Mouse (Mus musculus) kidney, adult 2 months (tissue): Measurements from ENCODE around the gene Slc3a2.

Experiments used
- CTCF ChIP-seq: fragments of 200-500 bp; conservative IDR thresholded peaks from 2 replicates; pipeline ENCODE4 v1.5.1; 2011; ENCODE audit warnings: low read depth, mild to moderate bottlenecking, control low read depth, low read length, moderate library complexity, mixed read lengths; ENCODE audit not compliant: insufficient read depth, insufficient read length
- POLR2A ChIP-seq: fragments of 200-500 bp; IDR thresholded peaks from one replicate; pipeline ENCODE4 v1.6.1; 2011; ENCODE audit warnings: low read depth, low read length, control low read depth

- TF ChIP-seq CTCF (no peak), POLR2A (no peak)
These were observed 636 bp downstream of the Slc3a2 start for GRCm38 (mm10) chr19:8722559-8722906.
